Mouse (Mus musculus) myocyte (in vitro differentiated cells): ENCODE data around the gene Eddm3b.
"Not testable (repeated sequence)": the region's sequence is repeated elsewhere in the genome, so short reads cannot be mapped to it uniquely, and the experiment has no call there.

ENCODE experiments used
- CEBPB ChIP-seq: IDR thresholded peaks from 2 replicates; pipeline ENCODE4 v1.6.1; 2011; ENCODE audit warnings: mild to moderate bottlenecking, moderate library complexity; ENCODE audit not compliant: poor library complexity, insufficient read depth, severe bottlenecking
- E2F4 ChIP-seq: IDR thresholded peaks from one replicate; pipeline ENCODE4 v1.6.1; 2011; ENCODE audit warnings: mild to moderate bottlenecking, control low read depth, moderate library complexity; ENCODE audit not compliant: insufficient read depth
- MAX ChIP-seq: IDR thresholded peaks from one replicate; pipeline ENCODE4 v1.6.1; 2011; ENCODE audit warnings: low read depth, mild to moderate bottlenecking, control low read depth
- MYOD1 ChIP-seq, 3 experiments: IDR thresholded peaks; one replicate each; pipeline ENCODE4 v1.6.1; 2011; ENCODE audit warnings: control low read depth in 2 of 3, low read depth in 2 of 3, mild to moderate bottlenecking in 2 of 3, moderate library complexity in 1 of 3; ENCODE audit not compliant: insufficient read length in 2 of 3, control insufficient read depth in 1 of 3
- MYOG ChIP-seq, 3 experiments: IDR thresholded peaks; one replicate each; pipeline ENCODE4 v1.6.1; 2011; ENCODE audit warnings: control low read depth in 2 of 3, low read depth in 2 of 3, mild to moderate bottlenecking in 2 of 3; ENCODE audit not compliant: insufficient read length in 2 of 3, control insufficient read depth in 1 of 3, insufficient read depth in 1 of 3
- POLR2A ChIP-seq: IDR thresholded peaks from one replicate; pipeline ENCODE4 v1.6.1; 2011; ENCODE audit warnings: low read depth, mild to moderate bottlenecking, control low read depth, moderate library complexity; ENCODE audit not compliant: insufficient read length
- POLR2AphosphoS2 ChIP-seq: IDR thresholded peaks from one replicate; pipeline ENCODE4 v1.6.1; 2011; ENCODE audit warnings: low read depth, control low read depth; ENCODE audit not compliant: insufficient read length
- TCF12 ChIP-seq: IDR thresholded peaks from one replicate; pipeline ENCODE4 v1.6.1; 2011; ENCODE audit warnings: mild to moderate bottlenecking, control low read depth; ENCODE audit not compliant: poor library complexity, insufficient read depth, severe bottlenecking
- TCF3 ChIP-seq: IDR thresholded peaks from one replicate; pipeline ENCODE4 v1.6.1; 2011; ENCODE audit warnings: low read depth, control low read depth; ENCODE audit not compliant: insufficient read length
- USF1 ChIP-seq: IDR thresholded peaks from one replicate; pipeline ENCODE4 v1.6.1; 2011; ENCODE audit warnings: low read depth, mild to moderate bottlenecking, control low read depth, moderate library complexity

DNA sequence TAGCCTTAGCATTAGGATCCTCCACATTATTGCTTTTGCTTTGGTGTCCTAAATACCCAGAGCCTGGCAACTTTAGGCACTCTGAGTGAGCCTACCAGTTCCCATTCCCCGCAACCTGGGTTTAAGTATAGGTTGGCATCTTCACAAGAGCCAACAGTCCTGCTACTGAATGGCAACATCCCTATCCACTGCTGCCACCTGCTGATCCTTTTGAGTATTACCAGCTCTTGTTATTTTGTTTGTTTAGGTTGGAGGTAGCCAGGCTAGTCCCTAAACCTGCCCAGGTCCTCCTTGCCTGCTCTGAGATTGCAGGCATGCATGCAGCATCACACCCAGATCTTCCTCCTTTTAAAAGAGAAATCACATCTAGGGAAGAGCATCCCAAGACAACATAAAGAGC is 15.9 kb upstream of the Eddm3b start:
- not testable (repeated sequence) for TF ChIP-seq POLR2A; MAX; TCF12; E2F4; MYOG (IDR thresholded peaks at IDR 0.05; ENCODE audit: control insufficient read depth in 1 of 3, insufficient read depth in 1 of 3, insufficient read length in 2 of 3, low read depth in 2 of 3); TCF3; CEBPB; USF1; POLR2AphosphoS2; MYOD1 (IDR thresholded peaks at IDR 0.05; ENCODE audit: control insufficient read depth in 1 of 3, insufficient read length in 2 of 3, low read depth in 2 of 3)
